Mouse (Mus musculus) megakaryocyte, embryonic 14.5 days (primary cell): ENCODE measurements around the gene Dock6. TPM values are rescaled to one million over a fixed set of nuclear protein-coding genes. Genes with fewer than 3 reads are reported as not detected.
A peak's percentile ranks its signal among the peaks of the same experiment; 100 is the strongest.
"Not testable (repeated sequence)": the region's sequence is repeated elsewhere in the genome, so short reads cannot be mapped to it uniquely, and the experiment has no call there.

ENCODE experiments used
- H3K27me3 ChIP-seq: replicated peaks from 2 replicates; pipeline ENCODE3; 2012; ENCODE audit warnings: inconsistent platforms
- H3K36me3 ChIP-seq: replicated peaks from 2 replicates; pipeline ENCODE3; 2012; ENCODE audit warnings: low read length, inconsistent platforms, mixed read lengths
- H3K4me1 ChIP-seq: 2 replicates; pipeline ENCODE4 v1.6.1; 2012; ENCODE audit warnings: inconsistent platforms
- H3K4me3 ChIP-seq: replicated peaks from 2 replicates; pipeline ENCODE3; 2012; ENCODE audit warnings: moderate library complexity, mild to moderate bottlenecking, inconsistent platforms
- H3K9me3 ChIP-seq: 2 replicates; pipeline ENCODE4 v1.6.1; 2012; ENCODE audit warnings: inconsistent platforms
- FLI1 ChIP-seq: IDR thresholded peaks from 2 replicates; pipeline ENCODE4 v1.6.1; 2012; ENCODE audit warnings: low read length, inconsistent platforms, mixed read lengths
- GATA1 ChIP-seq: IDR thresholded peaks from 3 replicates; pipeline ENCODE4 v1.6.1; 2012; ENCODE audit warnings: mixed read lengths, low read length, inconsistent platforms, borderline replicate concordance
- polyA plus RNA-seq: library from polyadenylated mRNA; stranded (reverse); fragments of >175 nt; gene quantifications from 2 replicates; pipeline ENCODE4 v1.2.3, GENCODE M21; 2012; ENCODE audit warnings: low replicate concordance; ENCODE audit not compliant: insufficient read depth

Gene Dock6
- polyA plus RNA-seq, 1 experiment = 3.0 TPM

GRCm38 (mm10) chr9:21786906-21787305 lies 65.5 kb downstream of the Dock6 start:
- TF ChIP-seq FLI1 (no peak), GATA1 (no peak)
- no peaks in the 10 kb centered on the region for H3K9me3 ChIP-seq
- H3K4me1 ChIP-seq = peaks cover 12% of the 10 kb centered on the region
- H3K36me3 ChIP-seq = no peaks in the 10 kb centered on the region
- H3K4me3 ChIP-seq = no peak overlapping the region
- peaks cover 12% of the 10 kb centered on the region for H3K27me3 ChIP-seq

DNA sequence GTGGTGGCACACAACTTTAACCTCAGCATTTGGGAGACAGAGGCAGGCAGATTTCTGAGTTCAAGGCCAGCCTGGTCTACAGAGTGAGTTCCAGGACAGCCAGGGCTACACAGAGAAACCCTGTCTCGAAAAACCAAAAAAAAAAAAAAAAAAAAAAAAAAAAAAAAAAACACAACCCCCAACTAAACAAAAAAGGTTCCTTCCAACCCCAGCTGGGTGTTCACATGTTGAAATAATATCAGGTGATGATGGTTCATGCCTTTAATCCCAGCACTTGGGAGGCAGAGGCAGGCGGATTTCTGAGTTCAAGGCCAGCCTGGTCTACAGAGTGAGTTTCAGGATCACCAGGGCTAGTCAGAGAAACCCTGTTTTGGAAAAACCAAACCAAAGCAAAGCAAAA lies 66.1 kb downstream of the Dock6 start:
- H3K27me3 ChIP-seq, H3K36me3 ChIP-seq, H3K4me3 ChIP-seq, H3K9me3 ChIP-seq: not testable (repeated sequence)
- peaks cover 14% of the 10 kb centered on the region for H3K4me1 ChIP-seq

DNA sequence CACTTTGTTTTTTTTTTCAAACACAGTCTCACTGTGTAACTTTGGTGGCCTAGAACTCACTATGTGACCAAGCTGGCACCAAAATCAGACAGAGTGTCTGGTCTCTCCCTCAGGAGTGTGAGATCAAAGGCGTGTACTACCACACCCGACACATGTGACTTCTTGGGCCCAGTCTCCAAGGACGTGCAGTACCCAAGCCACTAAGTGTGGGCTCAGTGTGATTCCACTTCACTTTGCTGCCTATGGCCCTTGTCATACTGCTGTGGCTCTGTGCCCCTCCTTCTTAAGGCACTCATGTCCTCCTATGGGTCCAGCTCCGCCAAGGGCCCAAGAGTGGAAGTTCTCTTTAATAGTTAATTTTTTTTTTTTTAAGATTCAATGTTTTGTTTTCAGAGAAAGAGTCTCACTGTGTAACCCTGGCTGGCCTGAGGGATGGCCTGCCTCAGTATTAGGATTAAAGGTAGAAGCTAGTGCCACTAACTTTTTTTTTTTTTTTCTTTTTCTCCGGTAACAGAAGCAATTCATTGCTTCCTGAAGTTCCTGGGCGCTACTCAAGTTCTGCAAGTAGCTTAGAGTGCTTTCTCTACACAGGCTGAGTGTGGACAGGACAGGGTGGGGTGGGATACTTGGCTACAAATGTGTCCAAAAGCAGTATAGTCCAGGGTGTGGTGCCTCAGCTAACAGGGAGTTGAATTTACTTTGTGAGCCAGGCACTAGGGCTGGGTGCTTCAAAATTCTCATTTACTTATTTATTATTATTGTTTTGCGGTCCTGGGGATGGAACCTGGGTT lies 67.7 kb downstream of the Dock6 start:
- Histone ChIP-seq H3K27me3 (peaks cover 6% of the 10 kb centered on the region), H3K4me1 (peaks cover 15% of the 10 kb centered on the region), H3K9me3 (no peaks in the 10 kb centered on the region), H3K36me3 (peaks cover 6% of the 10 kb centered on the region), H3K4me3 (no peak overlapping the region)
- TF ChIP-seq FLI1 (no peak), GATA1 (no peak)

DNA sequence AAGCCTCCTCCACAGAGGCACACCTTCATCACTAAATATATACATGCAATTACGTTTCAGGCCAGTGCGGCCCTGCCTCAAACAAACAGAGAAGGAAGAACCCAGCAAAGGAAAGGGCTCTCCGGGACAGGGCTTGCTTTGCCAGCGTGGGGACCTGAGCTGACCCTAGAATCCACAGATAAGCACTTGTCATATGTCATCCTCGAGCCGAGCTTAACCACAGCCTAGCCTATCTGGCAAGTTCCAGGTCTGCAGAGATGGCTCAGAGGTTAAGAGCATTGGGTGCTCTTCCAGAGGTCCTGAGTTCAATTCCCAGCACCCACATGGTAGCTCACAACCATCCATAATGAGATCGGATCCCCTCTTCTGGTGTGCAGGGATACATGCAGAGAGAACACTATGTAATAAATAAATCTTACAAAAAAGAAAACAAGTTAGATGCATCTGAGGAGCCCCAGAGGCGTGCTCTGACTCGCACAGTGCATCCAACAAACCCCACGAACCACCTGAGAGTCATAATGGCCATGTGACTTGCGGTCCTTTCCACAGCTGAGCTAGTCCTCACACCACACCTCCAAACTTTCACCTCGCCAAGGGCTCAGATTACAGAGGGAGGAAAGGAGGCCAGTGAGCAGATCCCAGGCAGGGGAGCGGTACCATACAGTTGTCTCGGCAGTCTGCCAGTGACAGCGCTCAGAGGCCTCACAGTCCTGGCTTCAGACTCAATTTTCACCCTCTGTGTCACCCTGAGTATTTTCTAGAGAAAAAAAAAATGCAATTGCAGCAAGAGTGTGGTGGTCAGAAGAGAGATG lies 70.6 kb downstream of the Dock6 start:
- H3K9me3 ChIP-seq = peaks cover 5% of the 10 kb centered on the region
- H3K27me3 ChIP-seq = peaks cover 4% of the 10 kb centered on the region
- peaks cover 22% of the 10 kb centered on the region for H3K36me3 ChIP-seq
- no peak overlapping the region for H3K4me3 ChIP-seq
- TF ChIP-seq FLI1 (no peak), GATA1 (no peak)
- peaks cover 11% of the 10 kb centered on the region for H3K4me1 ChIP-seq

- Histone ChIP-seq H3K36me3 (peaks cover 25% of the 10 kb centered on the region), H3K4me3 (no peak overlapping the region), H3K27me3 (peaks cover 10% of the 10 kb centered on the region), H3K4me1 (peaks cover 18% of the 10 kb centered on the region), H3K9me3 (peaks cover 8% of the 10 kb centered on the region)
- TF ChIP-seq FLI1 (no peak), GATA1 (no peak)
These were observed 74.7 kb downstream of the Dock6 start for GRCm38 (mm10) chr9:21777726-21778125.

DNA sequence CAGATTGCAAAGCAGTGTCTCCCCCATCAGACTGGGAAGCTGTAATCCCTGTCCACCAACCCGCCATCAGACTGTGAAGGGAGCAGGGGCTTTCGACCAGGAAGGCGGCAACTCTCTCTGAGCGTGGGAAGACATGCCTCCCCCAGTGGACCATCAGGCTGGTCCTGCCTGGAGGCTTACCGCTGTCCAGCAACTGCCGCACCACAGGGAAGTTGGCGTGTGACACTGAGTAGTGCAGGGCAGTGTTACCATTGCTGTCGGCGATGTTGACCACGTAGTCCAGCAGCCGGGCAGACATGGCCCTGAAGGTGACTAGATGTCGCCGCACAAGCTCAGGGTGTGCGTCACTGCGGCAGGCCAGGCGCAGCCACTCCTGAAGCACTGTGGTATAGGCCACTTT lies 78.1 kb downstream of the Dock6 start:
- H3K9me3 ChIP-seq = peaks cover 8% of the 10 kb centered on the region
- peaks cover 17% of the 10 kb centered on the region for H3K36me3 ChIP-seq
- TF ChIP-seq FLI1 (no peak), GATA1 (no peak)
- peak overlapping the region; percentile 19 for H3K4me3 ChIP-seq
- H3K4me1 ChIP-seq = peaks cover 11% of the 10 kb centered on the region
- peaks cover 19% of the 10 kb centered on the region for H3K27me3 ChIP-seq

DNA sequence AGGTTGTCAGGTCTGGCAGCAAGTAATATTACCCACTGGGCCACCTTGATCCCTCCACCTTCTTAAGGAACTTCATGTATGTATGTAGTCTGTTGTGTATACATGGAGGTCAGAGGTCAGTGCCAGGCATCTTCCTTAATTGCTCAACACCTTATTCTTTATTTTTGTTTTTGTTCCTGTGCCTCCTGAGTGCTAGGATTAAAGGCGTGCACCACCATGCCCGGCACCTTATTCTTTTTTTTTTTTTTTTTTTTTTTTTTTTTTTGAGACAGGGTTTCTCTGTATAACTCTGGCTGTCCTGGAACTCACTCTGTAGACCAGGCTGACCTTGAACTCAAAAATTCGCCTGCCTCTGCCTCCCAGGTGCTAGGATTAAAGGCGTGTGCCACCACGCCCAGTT lies 79.0 kb downstream of the Dock6 start:
- H3K9me3 ChIP-seq, H3K4me3 ChIP-seq, H3K36me3 ChIP-seq: not testable (repeated sequence)
- Histone ChIP-seq H3K27me3 (peaks cover 21% of the 10 kb centered on the region), H3K4me1 (peaks cover 15% of the 10 kb centered on the region)

GRCm38 (mm10) chr9:21769558-21770183 lies 82.8 kb downstream of the Dock6 start:
- Histone ChIP-seq H3K4me1 (peaks cover 20% of the 10 kb centered on the region), H3K27me3 (peaks cover 29% of the 10 kb centered on the region), H3K9me3 (no peaks in the 10 kb centered on the region), H3K4me3 (no peak overlapping the region), H3K36me3 (peaks cover 4% of the 10 kb centered on the region)
- TF ChIP-seq FLI1 (no peak), GATA1 (no peak)

DNA sequence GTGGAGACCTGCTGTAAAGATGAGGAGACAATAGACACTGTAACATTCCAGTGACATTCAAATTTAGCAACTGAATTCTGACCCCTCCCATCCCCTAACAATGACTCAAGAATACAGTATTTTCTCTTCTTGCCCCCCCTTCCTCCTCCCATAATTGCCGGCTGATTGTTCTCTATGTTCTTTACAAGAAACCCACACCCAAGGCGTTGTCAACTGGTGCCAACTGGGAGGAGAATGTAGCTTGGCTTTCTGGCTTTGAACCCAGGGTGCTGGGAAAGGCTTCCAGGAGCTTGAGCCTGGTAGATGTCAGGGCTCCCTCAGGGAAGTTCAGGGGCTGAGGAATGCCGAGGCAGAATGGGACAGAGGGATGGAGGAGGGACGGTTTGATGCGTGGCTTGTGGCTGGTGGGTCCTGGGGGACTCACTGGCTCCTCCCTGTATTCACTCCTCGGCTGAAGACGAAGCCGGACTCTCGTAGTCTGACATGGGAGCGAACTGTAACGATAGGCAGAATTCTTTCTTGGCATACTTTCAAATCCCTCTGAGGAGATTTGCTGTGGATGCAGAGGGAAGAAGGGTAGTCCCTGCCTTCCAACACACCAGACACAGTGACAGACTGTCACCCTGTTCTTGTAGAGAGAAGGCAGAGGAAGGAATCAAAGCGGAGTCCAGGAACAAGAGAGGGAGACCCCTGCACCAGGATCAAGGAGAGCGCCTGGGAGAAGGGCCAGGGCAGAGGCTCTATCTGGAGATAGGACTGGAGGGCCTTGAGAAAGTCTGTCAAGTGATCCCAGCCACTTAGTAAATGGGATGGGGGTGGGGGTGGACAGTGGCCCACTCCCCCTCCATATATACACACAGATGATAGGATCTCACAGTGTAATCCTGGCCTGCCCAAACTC lies 83.7 kb downstream of the Dock6 start:
- TF ChIP-seq GATA1 (no peak), FLI1 (no peak)
- Histone ChIP-seq H3K4me3 (no peak overlapping the region), H3K9me3 (no peaks in the 10 kb centered on the region), H3K36me3 (no peaks in the 10 kb centered on the region), H3K4me1 (peaks cover 17% of the 10 kb centered on the region), H3K27me3 (peaks cover 25% of the 10 kb centered on the region)
